Mouse (Mus musculus): ENCODE measurements at regions not wholly inside any gene's neighbourhood (a gene's known extent, or its start where the extent isn't known, plus 50 kb on each side); places are given as distances from the start of the nearest gene placed in this dataset.

- no peak for DNase-seq (ENCODE audit: extremely low read depth, insufficient read length, low spot score)
Observed at GRCm38 (mm10) chr11:31540816-31541215, 130.9 kb downstream of the Bod1 start.

GRCm38 (mm10) chr11:31531416-31531815 lies 140.3 kb downstream of the Bod1 start:
- peak; percentile 37 for DNase-seq (ENCODE audit: extremely low read depth, insufficient read length, low spot score)

DNA sequence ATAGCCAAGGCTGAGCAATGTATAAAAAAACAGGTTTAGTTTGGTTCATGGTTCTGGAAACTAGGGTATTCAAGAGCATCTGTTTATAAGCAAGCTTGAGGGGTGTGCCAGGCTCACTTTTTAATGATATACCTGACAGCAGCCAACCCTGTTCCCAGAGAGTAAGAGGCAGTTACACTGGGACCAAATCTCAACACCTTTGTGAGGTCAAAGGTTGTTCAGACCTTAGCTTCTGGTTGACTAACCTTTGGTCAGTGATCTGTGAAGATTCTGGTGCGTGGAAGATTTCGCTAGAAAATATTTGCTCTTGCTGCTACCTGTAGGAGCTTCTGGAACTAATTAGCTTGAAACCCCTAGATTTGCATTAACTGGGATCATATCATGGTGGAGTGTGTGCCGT lies 140.8 kb downstream of the Bod1 start:
- no peak for DNase-seq (ENCODE audit: extremely low read depth, insufficient read length, low spot score)

DNA sequence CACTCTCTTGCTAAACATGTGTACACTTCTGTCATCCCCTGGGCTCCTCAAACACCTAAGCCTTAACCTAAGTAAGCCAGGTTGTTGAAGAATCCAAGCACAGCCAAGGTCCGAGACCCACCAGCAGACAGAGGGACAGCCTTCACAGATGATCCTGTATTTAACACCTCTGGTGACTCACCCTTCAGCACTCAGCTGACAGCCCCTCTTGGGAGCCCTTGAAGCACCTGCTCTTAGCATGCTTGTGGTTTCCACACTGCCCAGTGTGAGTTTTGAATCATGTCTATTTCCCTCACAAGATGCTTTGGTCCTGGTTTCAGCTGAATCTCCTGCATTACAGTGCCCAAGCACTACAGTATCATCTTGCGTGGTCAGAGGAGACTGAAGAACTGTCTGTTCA lies 142.0 kb downstream of the Bod1 start:
- DNase-seq (ENCODE audit: extremely low read depth, insufficient read length, low spot score): peak; percentile 20

DNA sequence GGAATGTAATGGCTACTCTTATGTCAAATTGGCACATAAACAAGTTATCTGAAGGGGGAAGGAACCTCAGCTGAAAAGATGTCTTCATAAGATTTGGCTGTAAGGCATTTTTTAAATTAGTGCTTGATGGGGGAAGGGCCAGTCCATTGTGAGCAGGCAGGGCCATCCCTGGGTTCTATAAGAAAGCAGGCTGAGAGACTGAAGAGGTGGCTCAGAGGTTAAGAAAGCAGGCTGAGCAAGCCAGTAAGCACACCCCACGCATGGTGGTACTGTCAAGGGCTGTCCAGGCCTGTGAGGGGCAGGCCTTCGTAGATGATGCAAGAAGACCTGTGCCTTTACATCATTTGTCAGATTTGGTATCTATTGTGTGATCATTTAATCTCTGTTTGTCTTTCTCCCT lies 147.0 kb downstream of the Bod1 start:
- DNase-seq (ENCODE audit: extremely low read depth, insufficient read length, low spot score): no peak

GRCm38 (mm10) chr11:31524065-31524618 lies 147.5 kb downstream of the Bod1 start:
- no peak for DNase-seq (ENCODE audit: extremely low read depth, insufficient read length, low spot score)

DNA sequence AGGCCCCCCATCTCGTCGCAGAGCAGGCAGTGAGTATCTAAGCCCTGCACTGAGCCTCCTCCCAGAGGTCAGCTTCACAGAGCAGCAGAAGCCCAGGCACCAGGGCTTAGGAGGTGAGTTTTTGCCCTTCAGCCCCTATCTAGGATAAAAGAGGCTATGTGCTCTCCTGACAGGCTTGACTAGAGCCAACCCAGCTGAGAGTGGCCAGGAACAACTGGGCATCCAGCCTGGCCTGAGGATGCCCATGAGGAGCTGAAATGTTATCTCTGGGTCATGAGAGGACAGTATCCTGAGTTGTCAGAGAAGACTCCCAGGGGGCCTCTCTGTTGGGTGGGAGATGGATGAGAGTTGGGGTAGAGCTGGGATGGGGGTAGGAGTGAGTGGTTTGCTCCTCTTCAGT lies 149.6 kb downstream of the Bod1 start:
- no peak for DNase-seq (ENCODE audit: extremely low read depth, insufficient read length, low spot score)

DNA sequence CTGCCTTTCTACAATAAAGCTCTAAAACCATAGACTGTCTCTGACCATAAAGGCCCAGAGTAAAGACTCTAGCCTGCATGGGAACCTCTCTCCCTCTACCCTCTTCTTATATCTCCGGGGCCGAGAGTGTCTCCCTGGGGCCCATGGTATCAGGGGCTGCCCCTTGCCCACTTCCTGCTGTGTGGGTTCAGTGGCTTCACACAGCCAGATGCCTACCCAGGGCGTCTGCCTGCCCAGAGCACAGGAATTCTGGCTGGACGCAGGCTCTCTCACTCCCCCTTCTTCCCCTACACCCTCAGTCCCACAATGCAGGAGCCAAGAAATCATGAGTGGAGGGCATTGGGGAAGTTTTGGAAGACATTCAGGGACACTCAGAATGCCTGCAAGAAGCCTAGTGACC lies 150.8 kb downstream of the Bod1 start:
- DNase-seq (ENCODE audit: extremely low read depth, insufficient read length, low spot score): no peak

DNA sequence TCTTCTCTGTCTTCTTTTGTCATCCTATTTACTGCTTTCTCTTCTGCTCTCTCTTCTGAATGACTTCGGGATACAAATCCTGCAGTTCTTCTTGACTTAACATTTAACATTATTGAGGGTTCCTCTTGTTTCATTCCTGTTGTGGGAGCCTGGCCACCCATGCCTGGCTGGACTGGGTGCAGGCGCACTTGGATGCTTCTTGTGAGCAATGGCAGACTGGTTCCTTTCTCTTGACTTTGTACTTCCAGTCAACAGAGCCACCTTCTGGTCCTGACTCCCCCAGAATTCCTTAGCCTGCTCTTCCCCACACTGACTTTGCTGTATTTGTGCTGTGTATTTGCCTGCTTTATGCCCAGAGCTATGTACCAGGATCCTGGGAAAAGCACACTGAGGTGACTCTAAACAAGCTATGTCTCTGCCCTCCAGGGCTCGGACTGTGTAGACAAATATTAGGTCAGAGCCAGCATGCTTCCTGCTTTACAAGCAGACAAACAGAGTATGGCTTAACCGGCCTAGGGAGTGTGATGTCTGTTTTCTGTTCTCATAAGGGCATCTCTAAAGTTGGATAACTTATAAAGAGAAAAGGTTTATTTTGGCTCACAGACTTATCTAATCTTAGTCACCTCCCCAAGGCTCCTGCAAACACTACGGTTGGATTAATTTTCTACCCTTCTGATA lies 133.5 kb upstream of the Stc2 start:
- no peak for DNase-seq (ENCODE audit: extremely low read depth, insufficient read length, low spot score)

GRCm38 (mm10) chr11:31485429-31485828 lies 115.6 kb upstream of the Stc2 start:
- DNase-seq (ENCODE audit: extremely low read depth, insufficient read length, low spot score): no peak

DNA sequence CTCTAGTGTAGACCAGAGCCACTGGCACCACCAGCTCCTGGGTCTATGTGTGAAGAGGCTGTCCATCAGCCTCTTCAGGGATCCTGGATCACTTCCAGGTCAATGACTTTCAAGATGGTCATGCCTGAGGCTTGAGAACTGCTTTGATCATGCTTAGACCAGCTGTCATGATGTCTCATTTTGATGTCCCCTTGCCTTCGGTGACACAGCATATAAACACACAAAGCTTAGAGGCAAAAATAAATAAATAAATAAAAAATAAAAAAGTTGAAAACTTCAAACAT lies 111.1 kb upstream of the Stc2 start:
- DNase-seq (ENCODE audit: extremely low read depth, insufficient read length, low spot score): no peak

GRCm38 (mm10) chr11:31480225-31481056 lies 110.6 kb upstream of the Stc2 start:
- DNase-seq (ENCODE audit: extremely low read depth, insufficient read length, low spot score): no peak

- DNase-seq (ENCODE audit: extremely low read depth, insufficient read length, low spot score): no peak
Observed at GRCm38 (mm10) chr11:31477763-31478162, 107.9 kb upstream of the Stc2 start.

GRCm38 (mm10) chr11:31477104-31477503 lies 107.2 kb upstream of the Stc2 start:
- DNase-seq (ENCODE audit: extremely low read depth, insufficient read length, low spot score): no peak

- DNase-seq (ENCODE audit: extremely low read depth, insufficient read length, low spot score): no peak
Observed at GRCm38 (mm10) chr11:31473017-31473416, 103.1 kb upstream of the Stc2 start.

DNA sequence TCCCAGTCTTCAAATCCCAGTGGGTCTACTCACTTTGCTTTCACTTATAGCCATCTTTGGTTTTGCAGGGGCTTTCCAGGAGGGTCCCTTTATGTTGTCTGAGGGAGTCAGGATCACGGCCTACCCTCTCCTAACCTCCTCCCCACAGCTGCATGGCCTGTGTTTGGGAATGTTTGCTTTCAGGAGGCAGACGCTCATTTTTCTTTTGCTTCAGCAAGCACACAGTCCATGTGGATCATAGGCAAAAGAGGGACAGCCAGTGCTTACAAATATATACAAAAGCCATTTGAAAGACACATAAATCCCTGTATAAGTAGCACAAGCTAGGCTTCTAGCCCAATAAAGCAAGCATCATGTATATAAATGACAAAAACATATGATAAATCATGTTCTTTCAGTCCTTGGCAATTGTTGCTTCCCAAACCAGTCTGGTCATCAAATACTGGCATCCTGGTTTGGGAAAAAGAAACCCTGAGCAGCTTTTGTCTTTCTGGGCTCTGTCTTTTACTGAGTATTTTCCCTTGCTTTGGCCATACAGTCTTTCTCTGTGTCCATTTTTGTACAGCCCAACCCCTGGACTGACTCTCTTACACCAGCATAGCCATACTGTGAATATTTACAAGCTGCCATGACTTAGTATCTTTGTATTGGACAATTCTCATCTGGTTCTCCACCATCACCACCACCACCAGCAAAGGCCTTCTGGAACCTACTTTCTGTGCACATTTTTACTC lies 101.0 kb upstream of the Stc2 start:
- no peak for DNase-seq (ENCODE audit: extremely low read depth, insufficient read length, low spot score)

DNA sequence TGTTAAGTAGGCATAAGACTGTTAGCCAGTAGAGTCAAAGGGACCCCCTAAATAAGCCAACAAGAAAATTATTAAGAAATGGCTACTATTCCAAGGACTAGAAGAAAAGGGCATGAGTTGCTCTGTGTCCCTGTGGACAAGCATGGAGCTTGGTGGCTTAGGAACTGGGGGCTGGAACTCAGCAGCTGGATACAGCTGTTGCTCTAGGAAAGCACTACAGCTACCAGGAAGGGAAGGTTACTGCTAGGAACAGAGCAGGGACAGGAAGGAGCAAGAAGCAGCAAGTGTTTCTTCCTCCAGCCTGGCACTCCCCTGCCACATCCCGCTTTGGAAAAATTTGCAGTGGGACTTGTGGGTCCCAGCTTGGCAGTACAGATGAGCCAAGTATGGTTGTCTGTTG lies 95.0 kb upstream of the Stc2 start:
- no peak for DNase-seq (ENCODE audit: extremely low read depth, insufficient read length, low spot score)

GRCm38 (mm10) chr11:31462440-31462839 lies 92.6 kb upstream of the Stc2 start:
- DNase-seq (ENCODE audit: extremely low read depth, insufficient read length, low spot score): no peak

DNA sequence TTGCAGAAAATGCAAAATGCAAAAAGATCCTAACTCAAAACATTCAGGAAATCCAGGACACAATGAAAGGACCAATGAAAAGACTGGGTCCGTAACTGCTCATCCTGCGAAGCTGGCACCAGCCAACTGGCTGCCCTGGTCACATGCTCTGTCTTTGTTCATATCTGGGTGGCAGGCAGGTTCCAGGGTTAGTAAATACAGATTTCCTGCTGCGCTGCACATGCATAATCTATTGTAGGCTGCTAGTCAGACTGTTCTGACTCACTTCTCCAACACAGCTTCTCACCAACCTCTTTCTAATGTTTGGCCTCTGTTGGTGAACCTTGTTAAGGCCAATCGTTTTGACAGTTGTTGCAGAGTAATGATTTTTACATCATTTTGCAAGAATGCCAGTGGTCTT lies 92.0 kb upstream of the Stc2 start:
- no peak for DNase-seq (ENCODE audit: extremely low read depth, insufficient read length, low spot score)

DNA sequence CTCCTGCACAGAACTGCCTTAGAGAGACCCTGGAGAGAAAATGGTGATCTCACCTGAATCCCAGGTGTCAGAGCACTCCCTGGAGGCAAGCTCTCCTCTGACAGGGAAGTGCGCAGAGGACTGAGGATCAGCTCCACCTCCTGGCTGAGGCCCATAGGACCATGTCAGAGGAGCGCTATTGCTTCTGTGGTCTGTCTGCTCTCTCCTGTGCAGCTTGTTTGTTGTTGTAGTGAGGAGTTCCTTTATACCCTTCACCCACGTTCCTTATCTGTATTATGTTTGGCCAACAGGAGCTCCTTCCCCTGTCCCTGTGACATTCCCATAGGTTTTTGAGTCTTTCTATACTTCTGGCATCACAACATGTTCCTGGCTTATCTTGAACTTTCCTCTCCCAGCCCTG lies 91.5 kb upstream of the Stc2 start:
- DNase-seq (ENCODE audit: extremely low read depth, insufficient read length, low spot score): no peak

- DNase-seq (ENCODE audit: extremely low read depth, insufficient read length, low spot score): no peak
Observed at GRCm38 (mm10) chr11:31427374-31427773, 57.5 kb upstream of the Stc2 start.

Measured in 3134 (cell line).